Mouse (Mus musculus): ENCODE data around the gene Tbc1d1.

Gene Tbc1d1

GRCm38 (mm10) chr5:64206875-64207274 lies 50.8 kb downstream of the Tbc1d1 start:
- no peak for DNase-seq (ENCODE audit: low spot score in 2 of 2)

- DNase-seq (ENCODE audit: low spot score in 2 of 2) = no peak
These were observed 51.7 kb downstream of the Tbc1d1 start for GRCm38 (mm10) chr5:64207800-64208199.

- DNase-seq (ENCODE audit: low spot score in 2 of 2) = no peak
These were observed 54.7 kb downstream of the Tbc1d1 start for GRCm38 (mm10) chr5:64210817-64211216.

- DNase-seq (ENCODE audit: low spot score in 2 of 2) = no peak
These were observed 55.2 kb downstream of the Tbc1d1 start for GRCm38 (mm10) chr5:64211284-64211683.

GRCm38 (mm10) chr5:64212206-64212605 lies 56.1 kb downstream of the Tbc1d1 start:
- no peak for DNase-seq (ENCODE audit: low spot score in 2 of 2)

- DNase-seq (ENCODE audit: low spot score in 2 of 2) = no peak
These were observed 56.5 kb downstream of the Tbc1d1 start for GRCm38 (mm10) chr5:64212619-64213018.

- no peak for DNase-seq (ENCODE audit: low spot score in 2 of 2)
These were observed 59.7 kb downstream of the Tbc1d1 start for GRCm38 (mm10) chr5:64215806-64216205.

- DNase-seq (ENCODE audit: low spot score in 2 of 2) = no peak
These were observed 60.2 kb downstream of the Tbc1d1 start for GRCm38 (mm10) chr5:64216326-64216725.

GRCm38 (mm10) chr5:64217256-64217655 lies 61.2 kb downstream of the Tbc1d1 start:
- DNase-seq (ENCODE audit: low spot score in 2 of 2) = no peak

GRCm38 (mm10) chr5:64217816-64218602 lies 61.9 kb downstream of the Tbc1d1 start:
- DNase-seq (ENCODE audit: low spot score in 2 of 2) = no peak

GRCm38 (mm10) chr5:64218603-64218999 lies 62.5 kb downstream of the Tbc1d1 start:
- no peak for DNase-seq (ENCODE audit: low spot score in 2 of 2)

- DNase-seq (ENCODE audit: low spot score in 2 of 2) = no peak
These were observed 64.7 kb downstream of the Tbc1d1 start for GRCm38 (mm10) chr5:64220776-64221175.

- DNase-seq (ENCODE audit: low spot score in 2 of 2) = no peak
These were observed 68.8 kb downstream of the Tbc1d1 start for GRCm38 (mm10) chr5:64224735-64225425.

GRCm38 (mm10) chr5:64228252-64228651 lies 72.1 kb downstream of the Tbc1d1 start:
- no peak for DNase-seq (ENCODE audit: low spot score in 2 of 2)

- peak in 1 of 2 experiments; percentile 6 for DNase-seq (ENCODE audit: low spot score in 2 of 2)
These were observed 73.3 kb downstream of the Tbc1d1 start for GRCm38 (mm10) chr5:64229336-64229866.

GRCm38 (mm10) chr5:64230061-64230466 lies 74.0 kb downstream of the Tbc1d1 start:
- DNase-seq (ENCODE audit: low spot score in 2 of 2) = peak; percentile 61 to 86

- peak in 1 of 2 experiments; percentile 22 for DNase-seq (ENCODE audit: low spot score in 2 of 2)
These were observed 74.5 kb downstream of the Tbc1d1 start for GRCm38 (mm10) chr5:64230507-64231041.

- no peak for DNase-seq (ENCODE audit: low spot score in 2 of 2)
These were observed 76.8 kb downstream of the Tbc1d1 start for GRCm38 (mm10) chr5:64232872-64233271.

- DNase-seq (ENCODE audit: low spot score in 2 of 2) = no peak
These were observed 78.3 kb downstream of the Tbc1d1 start for GRCm38 (mm10) chr5:64234269-64234985.

- no peak for DNase-seq (ENCODE audit: low spot score in 2 of 2)
These were observed 79.1 kb downstream of the Tbc1d1 start for GRCm38 (mm10) chr5:64235250-64235649.

- no peak for DNase-seq (ENCODE audit: low spot score in 2 of 2)
These were observed 80.5 kb downstream of the Tbc1d1 start for GRCm38 (mm10) chr5:64236561-64236960.

- DNase-seq (ENCODE audit: low spot score in 2 of 2) = no peak
These were observed 81.2 kb downstream of the Tbc1d1 start for GRCm38 (mm10) chr5:64237263-64237662.
